29 mouse cellular contexts compared by ENCODE assay signal in the genomic region with DNA sequence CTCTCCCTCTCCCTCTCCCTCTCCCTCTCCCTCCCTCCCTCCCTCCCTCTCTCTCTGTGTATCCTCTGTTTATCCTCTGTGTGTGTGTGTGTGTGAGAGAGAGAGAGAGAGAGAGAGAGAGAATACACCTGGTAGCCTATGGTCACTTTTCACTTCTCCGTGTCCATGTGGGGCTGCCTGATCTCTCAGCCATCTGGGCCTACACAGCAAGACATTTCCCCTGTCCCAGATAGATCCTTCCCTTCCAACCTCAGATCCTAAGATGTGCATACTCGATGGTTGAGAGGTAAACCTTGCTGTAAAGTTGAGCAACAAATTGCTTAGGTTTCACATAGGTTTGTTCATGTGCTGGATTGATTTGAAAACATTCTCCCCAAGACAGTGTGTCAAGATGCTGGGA.
DNase-seq lines count a peak whose midpoint lies in the region; ATAC-seq lines count a peak whose summit lies in the region.
"Had no signal": no experiment of that assay in that cellular context is flagged by ENCODE, and none has a peak within 500 bp of the region (broad histone marks: within the 10 kb centered on the region; RNA-seq: fewer than 3 reads in every experiment).

No protein-coding gene starts in this region.

- WGBS in heart, embryonic 10.5 days: 71% methylated on average over 2 of the region's 2 CpGs
- WGBS in heart, embryonic 12.5 days: 66% methylated on average over 2 of the region's 2 CpGs
- WGBS in hindbrain, embryonic 10.5 days: 76% methylated on average over 2 of the region's 2 CpGs

- H3K4me1 ChIP-seq in heart, embryonic 10.5 days: peaks cover 14% of the 10 kb centered on the region
- peaks cover 23% of the 10 kb centered on the region for H3K4me1 ChIP-seq in heart, embryonic 12.5 days (replicated peaks)
- H3K4me1 ChIP-seq in hindbrain, embryonic 10.5 days (replicated peaks): peaks cover 39% of the 10 kb centered on the region
- H3K4me1 ChIP-seq: embryonic facial prominence, embryonic 13.5 days; hindbrain, embryonic 15.5 days had no signal

- H3K27me3 ChIP-seq in heart, embryonic 10.5 days (ENCODE audit: insufficient read depth, poor library complexity, severe bottlenecking): no peaks in the 10 kb centered on the region
- no peaks in the 10 kb centered on the region for H3K27me3 ChIP-seq in heart, embryonic 12.5 days (replicated peaks)
- peaks cover 9% of the 10 kb centered on the region; the same call in 1 of the 2 replicates for H3K27me3 ChIP-seq in hindbrain, embryonic 10.5 days (ENCODE audit: insufficient read depth, poor library complexity, severe bottlenecking)
- H3K27me3 ChIP-seq: CH12.LX; embryonic facial prominence, embryonic 13.5 days; forebrain, embryonic 15.5 days; heart, embryonic 15.5 days; hindbrain, embryonic 15.5 days; Patski had no signal

- H3K9me3 ChIP-seq in heart, embryonic 10.5 days: no peaks in the 10 kb centered on the region
- H3K9me3 ChIP-seq in heart, embryonic 12.5 days (replicated peaks): no peaks in the 10 kb centered on the region
- H3K9me3 ChIP-seq in hindbrain, embryonic 10.5 days: no peaks in the 10 kb centered on the region
- H3K9me3 ChIP-seq: embryonic facial prominence, embryonic 10.5 days; embryonic facial prominence, embryonic 13.5 days; forebrain, embryonic 12.5 days; forebrain, embryonic 15.5 days; heart, embryonic 15.5 days; hindbrain, embryonic 12.5 days; hindbrain, embryonic 15.5 days had no signal

- no peaks in the 10 kb centered on the region for H3K36me3 ChIP-seq in heart, embryonic 10.5 days
- no peaks in the 10 kb centered on the region for H3K36me3 ChIP-seq in heart, embryonic 12.5 days
- no peaks in the 10 kb centered on the region for H3K36me3 ChIP-seq in hindbrain, embryonic 10.5 days
- H3K36me3 ChIP-seq: embryonic facial prominence, embryonic 10.5 days; embryonic facial prominence, embryonic 13.5 days; forebrain, embryonic 12.5 days; forebrain, embryonic 15.5 days; G1E; heart, embryonic 15.5 days; hindbrain, embryonic 12.5 days; hindbrain, embryonic 15.5 days had no signal

- no peak overlapping the region for H3K4me2 ChIP-seq in heart, embryonic 12.5 days
- H3K4me2 ChIP-seq: embryonic facial prominence, embryonic 13.5 days; forebrain, embryonic 12.5 days; forebrain, embryonic 15.5 days; heart, embryonic 11.5 days; heart, embryonic 15.5 days; hindbrain, embryonic 12.5 days; hindbrain, embryonic 15.5 days had no signal

- no peak overlapping the region for H3K9ac ChIP-seq in heart, embryonic 12.5 days
- H3K9ac ChIP-seq: embryonic facial prominence, embryonic 13.5 days; forebrain, embryonic 12.5 days; forebrain, embryonic 15.5 days; heart, embryonic 15.5 days; hindbrain, embryonic 12.5 days; hindbrain, embryonic 15.5 days had no signal

- peak; percentile 50 to 57 for DNase-seq in cerebellum, adult 18-20 months
- DNase-seq in cerebellum, postnatal 4 days (ENCODE audit: low spot score in 2 of 2): no peak
- DNase-seq in heart, embryonic 10.5 days (ENCODE audit: low spot score): peak; percentile 42
- peak; percentile 69 for DNase-seq in cerebellum, adult 9-11 months
- no peak for DNase-seq in hindbrain, embryonic 10.5 days (ENCODE audit: low spot score)
- DNase-seq in layer of hippocampus, adult 9-11 months: no peak
- DNase-seq: adrenal gland, postnatal 10 days; adrenal gland, postnatal 36 days; B cell, adult 2 months; embryo, embryonic 11 days; gastrocnemius, postnatal 25 days; heart, adult 2 months; heart, postnatal 10 days; heart, postnatal 4 days; kidney, adult 2 months had no signal

- ATAC-seq in heart, embryonic 12.5 days (ENCODE audit: insufficient number of reproducible peaks, low FRiP score): no peak
- ATAC-seq: forebrain, embryonic 15.5 days; intestine, postnatal 0 days; Patski had no signal

- H3K4me3 ChIP-seq in heart, embryonic 10.5 days: no peak overlapping the region
- H3K4me3 ChIP-seq in heart, embryonic 12.5 days: no peak overlapping the region
- no peak overlapping the region for H3K4me3 ChIP-seq in hindbrain, embryonic 10.5 days
- H3K4me3 ChIP-seq: embryonic facial prominence, embryonic 10.5 days; embryonic facial prominence, embryonic 13.5 days; erythroblast, embryonic 14.5 days; forebrain, embryonic 12.5 days; forebrain, embryonic 15.5 days; heart, adult 2 months; heart, embryonic 15.5 days; hindbrain, embryonic 12.5 days; hindbrain, embryonic 15.5 days had no signal

- no peak overlapping the region for H3K27ac ChIP-seq in heart, embryonic 10.5 days
- no peak overlapping the region for H3K27ac ChIP-seq in heart, embryonic 12.5 days (ENCODE audit: poor library complexity, severe bottlenecking)
- H3K27ac ChIP-seq in hindbrain, embryonic 10.5 days: no peak overlapping the region
- H3K27ac ChIP-seq: embryonic facial prominence, embryonic 10.5 days; embryonic facial prominence, embryonic 13.5 days; forebrain, embryonic 12.5 days; forebrain, embryonic 15.5 days; heart, adult 2 months; heart, embryonic 15.5 days; hindbrain, embryonic 12.5 days; hindbrain, embryonic 15.5 days had no signal

Comparison
In these comparisons a context has a peak if more than half of its experiments do, and no peak if none do; other contexts are left out.
1. DNase-seq: peak in cerebellum, adult 18-20 months (2 of 2), heart, embryonic 10.5 days (single experiment) and cerebellum, adult 9-11 months (single experiment); none in cerebellum, postnatal 4 days (0 of 2), hindbrain, embryonic 10.5 days (single experiment) and layer of hippocampus, adult 9-11 months (single experiment).